Mouse (Mus musculus) testis, adult 2 months (tissue): ENCODE results near the gene Plcg2.

Source experiments
- CTCF ChIP-seq: fragments of 200-500 bp; IDR thresholded peaks from 2 replicates; pipeline ENCODE4 v1.5.1; 2012; ENCODE audit warnings: low read depth, mild to moderate bottlenecking, inconsistent platforms, low read length, moderate library complexity; ENCODE audit not compliant: control insufficient read depth, insufficient read depth, insufficient replicate concordance
- POLR2A ChIP-seq: fragments of 200-500 bp; IDR thresholded peaks from 2 replicates; pipeline ENCODE4 v1.6.1; 2012; ENCODE audit warnings: low read depth, mild to moderate bottlenecking, inconsistent platforms, low read length, moderate library complexity; ENCODE audit not compliant: control insufficient read depth

DNA sequence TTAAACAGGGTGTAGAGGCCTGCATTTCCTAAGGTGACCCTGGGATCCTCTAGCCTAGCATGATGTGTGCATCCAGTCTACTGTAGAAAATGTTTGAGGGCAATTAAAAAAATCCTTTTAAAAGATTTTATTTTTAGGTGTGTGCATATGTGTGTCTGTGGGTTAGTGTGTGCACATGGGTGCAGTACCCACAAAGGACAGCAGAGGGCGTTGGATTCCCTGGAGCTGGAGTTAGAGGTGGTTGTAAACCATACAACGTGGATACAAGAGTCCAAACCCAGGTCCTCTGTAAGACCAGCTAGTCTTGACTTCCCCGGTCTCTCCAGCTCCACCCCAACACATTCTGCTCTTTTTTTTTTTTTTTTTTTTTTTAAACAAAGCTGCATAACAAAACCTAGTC lies 139.4 kb downstream of the Plcg2 start:
- TF ChIP-seq CTCF (peak; percentile 66; the same call in 1 of the 2 replicates), POLR2A (no peak)
